13 mouse cellular contexts compared by ENCODE assay signal in genomic region chr11:100811132-100811531, GRCm38 (mm10). TPM values are rescaled to one million over a fixed set of nuclear protein-coding genes. Genes with fewer than 3 reads are reported as not detected.
A peak's percentile ranks its signal among the peaks of the same experiment; 100 is the strongest.
DNase-seq lines count a peak whose midpoint lies in the region; ATAC-seq and TF ChIP-seq lines count a peak whose summit lies in the region.
"Had no signal": no experiment of that assay in that cellular context is flagged by ENCODE, and none has a peak within 500 bp of the region (broad histone marks: within the 10 kb centered on the region; RNA-seq: fewer than 3 reads in every experiment).

No protein-coding gene starts in this region.

- peak; percentile 23; the same call in 1 of the 2 replicates for TF ChIP-seq RAD21 in MEL (IDR thresholded peaks at IDR 0.05; ENCODE audit: low read depth, low read length)

- no peak overlapping the region; the same call in 1 of the 2 replicates for H3K9ac ChIP-seq in heart, embryonic 13.5 days
- H3K9ac ChIP-seq in liver, adult 2 months (ENCODE audit: low read depth, low read length): no peak overlapping the region
- no peak overlapping the region for H3K9ac ChIP-seq in liver, embryonic 12.5 days
- H3K9ac ChIP-seq in MEL (ENCODE audit: control insufficient read depth, low read depth, low read length, poor library complexity, severe bottlenecking): no peak overlapping the region
- no peak overlapping the region for H3K9ac ChIP-seq in limb, embryonic 12.5 days (replicated peaks)
- H3K9ac ChIP-seq in forebrain, embryonic 15.5 days (replicated peaks): no peak overlapping the region

- H3K36me3 ChIP-seq in heart, embryonic 13.5 days: peaks cover 25% of the 10 kb centered on the region
- H3K36me3 ChIP-seq in liver, adult 2 months (ENCODE audit: control insufficient read depth, insufficient read depth, low read length): peaks cover 7% of the 10 kb centered on the region; the same call in 1 of the 2 replicates
- H3K36me3 ChIP-seq in liver, embryonic 12.5 days: peaks cover 47% of the 10 kb centered on the region
- H3K36me3 ChIP-seq in MEL (ENCODE audit: control insufficient read depth in 1 of 2, insufficient read depth in 2 of 2, low read length in 2 of 2): peaks cover 0 to 4% of the 10 kb centered on the region in 2 experiments; a peak in 2 of 4 replicates
- no peaks in the 10 kb centered on the region for H3K36me3 ChIP-seq in limb, embryonic 12.5 days
- no peaks in the 10 kb centered on the region for H3K36me3 ChIP-seq in forebrain, embryonic 15.5 days

- H3K27me3 ChIP-seq in heart, embryonic 13.5 days (replicated peaks): no peaks in the 10 kb centered on the region
- H3K27me3 ChIP-seq in liver, adult 2 months (ENCODE audit: control insufficient read depth, insufficient read depth, low read length): no peaks in the 10 kb centered on the region
- H3K27me3 ChIP-seq in liver, embryonic 12.5 days (replicated peaks): no peaks in the 10 kb centered on the region
- H3K27me3 ChIP-seq in MEL (ENCODE audit: control insufficient read depth in 1 of 2, insufficient read depth in 2 of 2, low read length in 2 of 2): no peaks in the 10 kb centered on the region
- H3K27me3 ChIP-seq in limb, embryonic 12.5 days: 0 out of 2 replicates have a peak, but pooled peaks cover 5% of the 10 kb centered on the region
- H3K27me3 ChIP-seq in forebrain, embryonic 15.5 days: no peaks in the 10 kb centered on the region

- no peak for TF ChIP-seq EP300 in MEL (IDR thresholded peaks at IDR 0.05; ENCODE audit: low read depth in 1 of 2, low read length in 2 of 2)

- WGBS in heart, embryonic 13.5 days: 78% methylated on average over 2 of the region's 2 CpGs
- 98% methylated on average over 2 of the region's 2 CpGs for WGBS in liver, adult 2 months
- 89% methylated on average over 2 of the region's 2 CpGs for WGBS in liver, embryonic 12.5 days (ENCODE audit: insufficient replicate concordance)
- 81% methylated on average over 2 of the region's 2 CpGs for WGBS in limb, embryonic 12.5 days
- WGBS in forebrain, embryonic 15.5 days: 100% methylated on average over 2 of the region's 2 CpGs

- peaks cover 54% of the 10 kb centered on the region for H3K4me1 ChIP-seq in heart, embryonic 13.5 days
- peaks cover 29% of the 10 kb centered on the region for H3K4me1 ChIP-seq in liver, adult 2 months (ENCODE audit: control insufficient read depth, insufficient read depth, low read length)
- peaks cover 23% of the 10 kb centered on the region for H3K4me1 ChIP-seq in liver, embryonic 12.5 days
- peaks cover 0 to 7% of the 10 kb centered on the region in 2 experiments; a peak in 1 of 4 replicates for H3K4me1 ChIP-seq in MEL (ENCODE audit: control insufficient read depth in 1 of 2, insufficient read depth in 2 of 2, low read length in 2 of 2)
- H3K4me1 ChIP-seq in limb, embryonic 12.5 days (replicated peaks): peaks cover 11% of the 10 kb centered on the region
- H3K4me1 ChIP-seq in forebrain, embryonic 15.5 days: peaks cover 3% of the 10 kb centered on the region; the same call in 1 of the 2 replicates

- peak; percentile 42 for TF ChIP-seq CTCF in liver, adult 2 months (IDR thresholded peaks at IDR 0.05; ENCODE audit: low read depth, low read length)
- peak; percentile 39 to 57 (median 49) for TF ChIP-seq CTCF in MEL (IDR thresholded peaks at IDR 0.05 in 2 of 3, conservative IDR thresholded peaks at IDR 0.05 in 1 of 3; ENCODE audit: control insufficient read depth in 1 of 3, insufficient read depth in 1 of 3, low read depth in 2 of 3, low read length in 3 of 3, poor library complexity in 1 of 3, severe bottlenecking in 1 of 3)

- no peak overlapping the region for H3K4me3 ChIP-seq in heart, embryonic 13.5 days
- H3K4me3 ChIP-seq in liver, adult 2 months (ENCODE audit: insufficient read depth, low read depth, low read length): no peak overlapping the region
- no peak overlapping the region for H3K4me3 ChIP-seq in liver, embryonic 12.5 days
- H3K4me3 ChIP-seq in MEL (ENCODE audit: control insufficient read depth in 1 of 2, insufficient read depth in 1 of 2, low read depth in 2 of 2, low read length in 2 of 2): no peak overlapping the region
- H3K4me3 ChIP-seq in limb, embryonic 12.5 days (replicated peaks): no peak overlapping the region
- H3K4me3 ChIP-seq in forebrain, embryonic 15.5 days: no peak overlapping the region

- TF ChIP-seq POLR2A in liver, adult 2 months (IDR thresholded peaks at IDR 0.05; ENCODE audit: extremely low read depth, insufficient read depth, low read length): no peak
- TF ChIP-seq POLR2A in MEL (IDR thresholded peaks at IDR 0.05; ENCODE audit: control insufficient read depth in 1 of 2, insufficient read depth in 1 of 2, low read depth in 1 of 2, low read length in 2 of 2, poor library complexity in 1 of 2): no peak

- peaks cover 43% of the 10 kb centered on the region; the same call in 1 of the 2 replicates for H3K79me2 ChIP-seq in liver, adult 2 months (ENCODE audit: control insufficient read depth, insufficient read depth, low read length)
- 0 out of 2 replicates have a peak, but pooled peaks cover 1% of the 10 kb centered on the region for H3K79me2 ChIP-seq in MEL (ENCODE audit: control insufficient read depth, insufficient read depth, low read length, poor library complexity)

- no peaks in the 10 kb centered on the region; the same call in 1 of the 2 replicates for H3K9me3 ChIP-seq in heart, embryonic 13.5 days
- peaks cover 6% of the 10 kb centered on the region; the same call in 1 of the 2 replicates for H3K9me3 ChIP-seq in liver, embryonic 12.5 days (replicated peaks)
- H3K9me3 ChIP-seq in MEL (replicated peaks; ENCODE audit: insufficient read depth, low read length): no peaks in the 10 kb centered on the region
- H3K9me3 ChIP-seq in limb, embryonic 12.5 days: peaks cover 3% of the 10 kb centered on the region; the same call in 1 of the 2 replicates
- H3K9me3 ChIP-seq in forebrain, embryonic 15.5 days: no peaks in the 10 kb centered on the region

- H3K4me2 ChIP-seq in heart, embryonic 13.5 days: peak overlapping the region; percentile 29
- no peak overlapping the region for H3K4me2 ChIP-seq in liver, embryonic 12.5 days
- no peak overlapping the region for H3K4me2 ChIP-seq in limb, embryonic 12.5 days
- H3K4me2 ChIP-seq in forebrain, embryonic 15.5 days (replicated peaks): no peak overlapping the region

- DNase-seq in heart, adult 9 months (ENCODE audit: low spot score in 2 of 2): no peak
- no peak for DNase-seq in liver, adult 2 months (ENCODE audit: extremely low read depth, low read depth, low spot score)
- DNase-seq in MEL (ENCODE audit: low read depth, low spot score): peak; percentile 41
- DNase-seq: cerebellum, postnatal 25 days; gastrocnemius, postnatal 10 days had no signal

- ATAC-seq in heart, embryonic 13.5 days (ENCODE audit: extremely low read depth, insufficient number of reproducible peaks, low FRiP score, low TSS enrichment): no peak
- no peak for ATAC-seq in liver, embryonic 12.5 days
- no peak for ATAC-seq in limb, embryonic 12.5 days (ENCODE audit: insufficient number of reproducible peaks, insufficient read depth, low FRiP score, low TSS enrichment, low read depth)
- ATAC-seq in cerebellum, adult (ENCODE audit: insufficient number of reproducible peaks, low FRiP score, low TSS enrichment): no peak
- ATAC-seq in forebrain, embryonic 15.5 days (replicated peaks): no peak

- H3K27ac ChIP-seq in heart, embryonic 13.5 days (replicated peaks): peak overlapping the region; percentile 83
- no peak overlapping the region; the same call in 1 of the 2 replicates for H3K27ac ChIP-seq in liver, adult 2 months (replicated peaks; ENCODE audit: insufficient read depth, low read depth, low read length)
- H3K27ac ChIP-seq in liver, embryonic 12.5 days: no peak overlapping the region
- H3K27ac ChIP-seq in MEL (ENCODE audit: control insufficient read depth, low read depth, low read length): no peak overlapping the region
- H3K27ac ChIP-seq in limb, embryonic 12.5 days: peak overlapping the region; percentile 88
- no peak overlapping the region for H3K27ac ChIP-seq in forebrain, embryonic 15.5 days (replicated peaks)

RNA-seq across cellular contexts. Expression of gene Stat5b, which starts 39.4 kb away (rescaled TPM):
- polyA plus RNA-seq in heart, embryonic 13.5 days (2015; fragmentation: Nextera tagmentation; extraction: Ambion mirVana): 24.3 and 27.0 TPM in 2 replicates
- total RNA-seq in liver, adult 2 months (2014; rRNA removed): 31.8 and 33.0 TPM in 2 replicates
- 32.0 and 35.2 TPM in 2 replicates for polyA plus RNA-seq in liver, adult 2 months (2012; rRNA removed)
- polyA plus RNA-seq in liver, embryonic 12.5 days (2016; fragmentation: Nextera tagmentation; extraction: Ambion mirVana): 31.6 and 33.7 TPM in 2 replicates
- total RNA-seq in MEL (2012; rRNA removed): 28.7 and 29.3 TPM in 2 replicates
- polyA plus RNA-seq in MEL (2012; ENCODE audit: insufficient read depth in 1 of 2, insufficient read length in 2 of 2, low read depth in 1 of 2, low replicate concordance in 2 of 2, missing spikeins in 1 of 2): 10 to 100 TPM; 32.3 to 37.0 TPM
- 20.4 and 20.6 TPM in 2 replicates for polyA plus RNA-seq in limb, embryonic 12.5 days (2016; fragmentation: Nextera tagmentation; extraction: Ambion mirVana)
- polyA plus RNA-seq in forebrain, embryonic 15.5 days (2015; fragmentation: Nextera tagmentation; extraction: Ambion mirVana): 11.4 and 13.3 TPM in 2 replicates

RNA-seq across cellular contexts. Expression of gene Ghdc, which starts 40.4 kb away (rescaled TPM):
- polyA plus RNA-seq in heart, embryonic 13.5 days (2015; fragmentation: Nextera tagmentation; extraction: Ambion mirVana): 6.0 and 7.2 TPM in 2 replicates
- 7.1 and 8.5 TPM in 2 replicates for total RNA-seq in liver, adult 2 months (2014; rRNA removed)
- 17.0 and 17.5 TPM in 2 replicates for polyA plus RNA-seq in liver, adult 2 months (2012; rRNA removed)
- 2.1 and 2.4 TPM in 2 replicates for polyA plus RNA-seq in liver, embryonic 12.5 days (2016; fragmentation: Nextera tagmentation; extraction: Ambion mirVana)
- 5.7 and 7.1 TPM in 2 replicates for total RNA-seq in MEL (2012; rRNA removed)
- 1 to 10 TPM in 1 of 2 experiments, not detected in 1; 9.2 TPM for polyA plus RNA-seq in MEL (2012; ENCODE audit: insufficient read depth in 1 of 2, insufficient read length in 2 of 2, low read depth in 1 of 2, low replicate concordance in 2 of 2, missing spikeins in 1 of 2)
- polyA plus RNA-seq in limb, embryonic 12.5 days (2016; fragmentation: Nextera tagmentation; extraction: Ambion mirVana): 5.4 and 6.8 TPM in 2 replicates
- 2.8 and 3.0 TPM in 2 replicates for polyA plus RNA-seq in forebrain, embryonic 15.5 days (2015; fragmentation: Nextera tagmentation; extraction: Ambion mirVana)

RNA-seq across cellular contexts. Expression of gene Stat5a, which starts 48.0 kb away (rescaled TPM):
- 5.2 and 5.9 TPM in 2 replicates for polyA plus RNA-seq in heart, embryonic 13.5 days (2015; fragmentation: Nextera tagmentation; extraction: Ambion mirVana)
- 6.9 and 7.8 TPM in 2 replicates for total RNA-seq in liver, adult 2 months (2014; rRNA removed)
- polyA plus RNA-seq in liver, adult 2 months (2012; rRNA removed): 15.0 and 18.0 TPM in 2 replicates
- polyA plus RNA-seq in liver, embryonic 12.5 days (2016; fragmentation: Nextera tagmentation; extraction: Ambion mirVana): 16.0 and 17.7 TPM in 2 replicates
- 54.2 and 59.0 TPM in 2 replicates for total RNA-seq in MEL (2012; rRNA removed)
- 10 to 100 TPM in 1 of 2 experiments, not detected in 1; 86.8 TPM for polyA plus RNA-seq in MEL (2012; ENCODE audit: insufficient read depth in 1 of 2, insufficient read length in 2 of 2, low read depth in 1 of 2, low replicate concordance in 2 of 2, missing spikeins in 1 of 2)
- 4.0 and 5.5 TPM in 2 replicates for polyA plus RNA-seq in limb, embryonic 12.5 days (2016; fragmentation: Nextera tagmentation; extraction: Ambion mirVana)
- polyA plus RNA-seq in forebrain, embryonic 15.5 days (2015; fragmentation: Nextera tagmentation; extraction: Ambion mirVana): 0.71 and 1.0 TPM in 2 replicates

RNA-seq across cellular contexts. Expression of gene Hcrt, which starts 48.4 kb away (rescaled TPM):
- polyA plus RNA-seq in heart, embryonic 13.5 days (2015; fragmentation: Nextera tagmentation; extraction: Ambion mirVana): not detected in 2 replicates
- total RNA-seq in liver, adult 2 months (2014; rRNA removed): not detected in 2 replicates
- not detected in 2 replicates for polyA plus RNA-seq in liver, adult 2 months (2012; rRNA removed)
- polyA plus RNA-seq in liver, embryonic 12.5 days (2016; fragmentation: Nextera tagmentation; extraction: Ambion mirVana): not detected in 2 replicates
- total RNA-seq in MEL (2012; rRNA removed): not detected in 2 replicates
- not detected for polyA plus RNA-seq in MEL (2012; ENCODE audit: insufficient read depth in 1 of 2, insufficient read length in 2 of 2, low read depth in 1 of 2, low replicate concordance in 2 of 2, missing spikeins in 1 of 2)
- not detected in 2 replicates for polyA plus RNA-seq in limb, embryonic 12.5 days (2016; fragmentation: Nextera tagmentation; extraction: Ambion mirVana)
- 1.0 and 1.1 TPM in 2 replicates for polyA plus RNA-seq in forebrain, embryonic 15.5 days (2015; fragmentation: Nextera tagmentation; extraction: Ambion mirVana)
- total RNA-seq: ES-E14; gastrocnemius, postnatal 10 days; megakaryocyte, adult 5-6 weeks had no signal
- polyA plus RNA-seq: stomach, embryonic 16.5 days had no signal

RNA-seq across cellular contexts. Expression of gene Kcnh4, which starts 51.4 kb away (rescaled TPM):
- not detected in 2 replicates for polyA plus RNA-seq in heart, embryonic 13.5 days (2015; fragmentation: Nextera tagmentation; extraction: Ambion mirVana)
- not detected in 2 replicates for total RNA-seq in liver, adult 2 months (2014; rRNA removed)
- not detected in 2 replicates for polyA plus RNA-seq in liver, adult 2 months (2012; rRNA removed)
- not detected in 2 replicates for polyA plus RNA-seq in liver, embryonic 12.5 days (2016; fragmentation: Nextera tagmentation; extraction: Ambion mirVana)
- 0.07 and 0.08 TPM in 2 replicates for total RNA-seq in MEL (2012; rRNA removed)
- polyA plus RNA-seq in MEL (2012; ENCODE audit: insufficient read depth in 1 of 2, insufficient read length in 2 of 2, low read depth in 1 of 2, low replicate concordance in 2 of 2, missing spikeins in 1 of 2): under 1 TPM in 1 of 2 experiments, not detected in 1; 0.04 TPM
- polyA plus RNA-seq in limb, embryonic 12.5 days (2016; fragmentation: Nextera tagmentation; extraction: Ambion mirVana): not detected in 2 replicates
- polyA plus RNA-seq in forebrain, embryonic 15.5 days (2015; fragmentation: Nextera tagmentation; extraction: Ambion mirVana): 4.6 TPM in 2 replicates
- total RNA-seq: gastrocnemius, postnatal 10 days; megakaryocyte, adult 5-6 weeks had no signal

Comparison
In these comparisons a context has a peak if more than half of its experiments do, and no peak if none do; other contexts are left out.
1. H3K27ac ChIP-seq: peak in heart, embryonic 13.5 days (single experiment) and limb, embryonic 12.5 days (single experiment); none in liver, adult 2 months (single experiment), liver, embryonic 12.5 days (single experiment), MEL (single experiment) and forebrain, embryonic 15.5 days (single experiment).